Mouse (Mus musculus) CH12.LX (cell line): Measurements from ENCODE around the gene Arg2. TPM values are rescaled to one million over a fixed set of nuclear protein-coding genes. Genes with fewer than 3 reads are reported as not detected.

Experiments
- DNase-seq: peaks from one replicate; pipeline ENCODE4 v3.0.0-alpha.2; 2013; ENCODE audit errors: extremely low read depth
- H3K27ac ChIP-seq: 2 replicates; pipeline ENCODE4 v1.5.1; 2012; ENCODE audit warnings: low read depth, mild to moderate bottlenecking, control low read depth, moderate library complexity; ENCODE audit not compliant: insufficient read depth
- H3K27me3 ChIP-seq: replicated peaks from 2 replicates; pipeline ENCODE3; 2012; ENCODE audit warnings: inconsistent platforms
- H3K36me3 ChIP-seq, 2 experiments: replicated peaks in 1 of 2; 2 replicates each; pipeline versions ENCODE3 to v1.6.1; 2012; ENCODE audit warnings: inconsistent platforms in 1 of 2, low read length in 1 of 2, mild to moderate bottlenecking in 1 of 2, mixed read lengths in 1 of 2, moderate library complexity in 1 of 2; ENCODE audit not compliant: control insufficient read depth in 1 of 2, insufficient read depth in 1 of 2
- H3K4me1 ChIP-seq, 2 experiments: 2 replicates each; pipeline ENCODE4 v1.6.1; 2012; ENCODE audit warnings: inconsistent platforms in 1 of 2, moderate library complexity in 1 of 2; ENCODE audit not compliant: insufficient read depth in 2 of 2, control insufficient read depth in 1 of 2
- H3K4me2 ChIP-seq: 2 replicates; pipeline ENCODE4 v1.6.1; 2012; ENCODE audit warnings: low read depth, mild to moderate bottlenecking, control low read depth; ENCODE audit not compliant: poor library complexity, insufficient read depth, severe bottlenecking
- H3K4me3 ChIP-seq, 3 experiments: fragments of 150-350 bp in 1 of 3; sonication (generic) in 1 of 3; replicated peaks in 1 of 3; 2 replicates each; pipeline versions ENCODE3 to v1.5.1; 2011 to 2012; ENCODE audit warnings: low read depth in 2 of 3, low read length in 2 of 3, mild to moderate bottlenecking in 2 of 3, moderate library complexity in 2 of 3, control low read depth in 1 of 3, improper control_type of control experiment in 1 of 3, inconsistent platforms in 1 of 3, mixed read lengths in 1 of 3; ENCODE audit not compliant: poor library complexity in 1 of 3
- H3K79me2 ChIP-seq: replicated peaks from 2 replicates; pipeline ENCODE4 v1.6.1; 2012; ENCODE audit warnings: mild to moderate bottlenecking, moderate library complexity; ENCODE audit not compliant: control insufficient read depth, poor library complexity, insufficient read depth, severe bottlenecking; ENCODE audit errors: extremely low read depth
- H3K9ac ChIP-seq: 2 replicates; pipeline ENCODE4 v1.6.1; 2012; ENCODE audit warnings: low read depth, mild to moderate bottlenecking, control low read depth, moderate library complexity; ENCODE audit not compliant: insufficient read depth
- H3K9me3 ChIP-seq: replicated peaks from 2 replicates; pipeline ENCODE3; 2012; ENCODE audit warnings: low read length, inconsistent platforms, mixed read lengths
- CHD1 ChIP-seq: IDR thresholded peaks from 2 replicates; pipeline ENCODE4 v1.6.1; 2012; ENCODE audit warnings: low read depth, low read length, improper control_type of control experiment, inconsistent platforms
- CTCF ChIP-seq, 2 experiments: IDR thresholded peaks in 1 of 2; conservative IDR thresholded peaks in 1 of 2; 2 replicates each; pipeline ENCODE4 v1.5.1; 2011 to 2012; ENCODE audit warnings: low read depth in 2 of 2, low read length in 2 of 2, improper control_type of control experiment in 1 of 2, inconsistent platforms in 1 of 2, mild to moderate bottlenecking in 1 of 2, moderate library complexity in 1 of 2
- E2F4 ChIP-seq: IDR thresholded peaks from 2 replicates; pipeline ENCODE4 v1.6.1; 2011; ENCODE audit warnings: low read depth, low read length, improper control_type of control experiment; ENCODE audit not compliant: insufficient replicate concordance
- ELF1 ChIP-seq: IDR thresholded peaks from 2 replicates; pipeline ENCODE4 v1.6.1; 2014; ENCODE audit warnings: low read depth, mild to moderate bottlenecking, inconsistent platforms, low read length, improper control_type of control experiment
- MAFK ChIP-seq: IDR thresholded peaks from 2 replicates; pipeline ENCODE4 v1.6.1; 2011; ENCODE audit warnings: low read length, improper control_type of control experiment; ENCODE audit not compliant: insufficient replicate concordance
- MAX ChIP-seq: IDR thresholded peaks from 2 replicates; pipeline ENCODE4 v1.6.1; 2011; ENCODE audit warnings: low read length, improper control_type of control experiment
- MAZ ChIP-seq: IDR thresholded peaks from 2 replicates; pipeline ENCODE4 v1.6.1; 2012; ENCODE audit warnings: low read depth, mild to moderate bottlenecking, inconsistent platforms, low read length, improper control_type of control experiment, moderate library complexity
- MYC ChIP-seq: IDR thresholded peaks from 2 replicates; pipeline ENCODE4 v1.6.1; 2011; ENCODE audit warnings: low read depth, mild to moderate bottlenecking, improper control_type of control experiment, low read length
- NRF1 ChIP-seq: IDR thresholded peaks from 2 replicates; pipeline ENCODE4 v1.6.1; 2014; ENCODE audit warnings: low read depth, mild to moderate bottlenecking, inconsistent platforms, low read length, improper control_type of control experiment, moderate library complexity
- PAX5 ChIP-seq: IDR thresholded peaks from 2 replicates; pipeline ENCODE4 v1.6.1; 2012; ENCODE audit warnings: low read length, inconsistent platforms, mixed read lengths
- POLR2AphosphoS2 ChIP-seq: IDR thresholded peaks from 2 replicates; pipeline ENCODE4 v1.6.1; 2011; ENCODE audit warnings: low read depth, low read length, improper control_type of control experiment
- RAD21 ChIP-seq: IDR thresholded peaks from 2 replicates; pipeline ENCODE4 v1.6.1; 2011; ENCODE audit warnings: low read depth, mild to moderate bottlenecking, low read length, improper control_type of control experiment, moderate library complexity
- RCOR1 ChIP-seq: conservative IDR thresholded peaks from 2 replicates; pipeline ENCODE4 v1.6.1; 2012; ENCODE audit warnings: low read depth, mild to moderate bottlenecking, inconsistent platforms, low read length, improper control_type of control experiment
- SMC3 ChIP-seq: IDR thresholded peaks from 2 replicates; pipeline ENCODE4 v1.6.1; 2011; ENCODE audit warnings: low read depth, low read length, improper control_type of control experiment
- TBP ChIP-seq: conservative IDR thresholded peaks from 2 replicates; pipeline ENCODE4 v1.6.1; 2011; ENCODE audit warnings: low read depth, low read length, improper control_type of control experiment
- TCF12 ChIP-seq: IDR thresholded peaks from 2 replicates; pipeline ENCODE4 v1.6.1; 2014; ENCODE audit warnings: low read depth, mild to moderate bottlenecking, inconsistent platforms, low read length, improper control_type of control experiment
- UBTF ChIP-seq: IDR thresholded peaks from 2 replicates; pipeline ENCODE4 v1.6.1; 2012; ENCODE audit warnings: low read depth, mild to moderate bottlenecking, inconsistent platforms, low read length, improper control_type of control experiment, moderate library complexity
- USF1 ChIP-seq: IDR thresholded peaks from 2 replicates; pipeline ENCODE4 v1.6.1; 2014; ENCODE audit warnings: low read depth, mild to moderate bottlenecking, inconsistent platforms, low read length, improper control_type of control experiment
- ZKSCAN1 ChIP-seq: IDR thresholded peaks from 2 replicates; pipeline ENCODE4 v1.6.1; 2012; ENCODE audit warnings: low read depth, inconsistent platforms, low read length, improper control_type of control experiment, borderline replicate concordance
- ZNF384 ChIP-seq: IDR thresholded peaks from 2 replicates; pipeline ENCODE4 v1.6.1; 2012; ENCODE audit warnings: low read depth, low read length, improper control_type of control experiment, inconsistent platforms
- dilution Hi-C: fragments of 300-500 bp; cut with MboI; formaldehyde crosslinking; loops from 2 replicates; pipeline ENCODE4 v1.14.3; 2020; ENCODE audit warnings: low sequenced_read_pairs; ENCODE audit not compliant: extremely low pct_unique_long_range_greater_than_20kb, extremely low pct_ligation_motif_present
- in situ Hi-C: fragments of 300-500 bp; cut with MboI; formaldehyde crosslinking; loops from 3 replicates; pipeline ENCODE4 v1.14.3; 2019; ENCODE audit warnings: low sequenced_read_pairs, low pct_ligation_motif_present, low pct_unique_long_range_greater_than_20kb, mixed read lengths
- polyA plus RNA-seq: library from polyadenylated mRNA; unstranded; fragments of >175 nt; gene quantifications from 2 replicates; pipeline ENCODE4 v1.2.1, GENCODE M21; 2012; ENCODE audit warnings: low read depth; ENCODE audit not compliant: insufficient read length
- total RNA-seq, 2 experiments: library from RNA; depleted of rRNA; stranded (reverse); fragments of 300-350 nt in 1 of 2; fragments of >200 nt in 1 of 2; gene quantifications; 2 replicates each; pipeline ENCODE4 v1.2.3; 2012 to 2014

Gene Arg2
- total and polyA plus RNA-seq, 3 experiments, result not detected

GRCm38 (mm10) chr12:79162876-79163275 is 32.3 kb downstream of the Arg2 start:
- Histone ChIP-seq H3K27me3 (no peaks in the 10 kb centered on the region), H3K79me2 (peaks cover 10% of the 10 kb centered on the region), H3K27ac (no peak overlapping the region), H3K4me3 (no peak overlapping the region), H3K9me3 (no peaks in the 10 kb centered on the region), H3K36me3 (peaks cover 54 to 96% of the 10 kb centered on the region in 2 experiments), H3K4me1 (peaks cover 0 to under 1% of the 10 kb centered on the region in 2 experiments; a peak in 2 of 4 replicates), H3K4me2 (no peak overlapping the region), H3K9ac (no peak overlapping the region)
- DNase-seq, result no peak
- in situ Hi-C loops, result no loop called here
- dilution Hi-C loops, result no loop called here
- TF ChIP-seq MAFK (peak; percentile 70; the same call in 1 of the 2 replicates), TCF12 (no peak)

GRCm38 (mm10) chr12:79169173-79169572 is 38.6 kb downstream of the Arg2 start:
- Histone ChIP-seq H3K4me2 (no peak overlapping the region), H3K27me3 (no peaks in the 10 kb centered on the region), H3K36me3 (peaks cover 19 to 59% of the 10 kb centered on the region in 2 experiments), H3K27ac (no peak overlapping the region), H3K79me2 (peaks cover 39% of the 10 kb centered on the region), H3K4me1 (peaks cover 0 to 29% of the 10 kb centered on the region in 2 experiments; a peak in 2 of 4 replicates), H3K9me3 (no peaks in the 10 kb centered on the region), H3K4me3 (no peak overlapping the region), H3K9ac (no peak overlapping the region)
- no peak for DNase-seq
- in situ Hi-C loops, result no loop called here
- dilution Hi-C loops, result no loop called here
- TF ChIP-seq CTCF (conservative IDR thresholded peaks at IDR 0.05 in 1 of 2, IDR thresholded peaks at IDR 0.05 in 1 of 2; ENCODE audit: low read depth in 2 of 2, low read length in 2 of 2) (peak in 1 of 2 experiments; percentile 35; a peak in 2 of 4 replicates), SMC3 (peak; percentile 24), ZNF384 (no peak), POLR2AphosphoS2 (no peak), RAD21 (peak; percentile 12)

- H3K9me3 ChIP-seq, result no peaks in the 10 kb centered on the region
- TF ChIP-seq MYC, result no peak
- TF ChIP-seq USF1, result no peak
- TF ChIP-seq UBTF, result no peak
- TF ChIP-seq TCF12, result no peak
- TF ChIP-seq CHD1, result no peak
- TF ChIP-seq RCOR1, result no peak
- no peak for TF ChIP-seq TBP
- no peak for TF ChIP-seq MAZ
- no peak for TF ChIP-seq NRF1
- no peak for TF ChIP-seq ZKSCAN1
- no peak for TF ChIP-seq PAX5
- no peak for TF ChIP-seq E2F4
- no peak for TF ChIP-seq RAD21
- no peak for TF ChIP-seq ELF1
- TF ChIP-seq MAFK, result no peak
- TF ChIP-seq MAX, result no peak
- TF ChIP-seq, all 38 proteins: peak for 0
These were observed 39.8 kb downstream of the Arg2 start for GRCm38 (mm10) chr12:79170421-79170820.

More at GRCm38 (mm10) chr12:79170421-79170820, 39.8 kb downstream of the Arg2 start:
- Histone ChIP-seq H3K4me3 (no peak overlapping the region), H3K27me3 (no peaks in the 10 kb centered on the region), H3K4me2 (0 out of 2 replicates have a peak overlapping the region, but pooled peaks have one; percentile 5), H3K27ac (no peak overlapping the region), H3K4me1 (peaks cover 0 to 29% of the 10 kb centered on the region in 2 experiments; a peak in 2 of 4 replicates), H3K79me2 (peaks cover 39% of the 10 kb centered on the region), H3K9ac (no peak overlapping the region), H3K36me3 (peaks cover 9 to 59% of the 10 kb centered on the region in 2 experiments)
- in situ Hi-C loops, result no loop called here
- DNase-seq, result peak; percentile 8
- dilution Hi-C loops, result no loop called here
